7 mouse cellular contexts compared by ENCODE assay signal in the genomic region with DNA sequence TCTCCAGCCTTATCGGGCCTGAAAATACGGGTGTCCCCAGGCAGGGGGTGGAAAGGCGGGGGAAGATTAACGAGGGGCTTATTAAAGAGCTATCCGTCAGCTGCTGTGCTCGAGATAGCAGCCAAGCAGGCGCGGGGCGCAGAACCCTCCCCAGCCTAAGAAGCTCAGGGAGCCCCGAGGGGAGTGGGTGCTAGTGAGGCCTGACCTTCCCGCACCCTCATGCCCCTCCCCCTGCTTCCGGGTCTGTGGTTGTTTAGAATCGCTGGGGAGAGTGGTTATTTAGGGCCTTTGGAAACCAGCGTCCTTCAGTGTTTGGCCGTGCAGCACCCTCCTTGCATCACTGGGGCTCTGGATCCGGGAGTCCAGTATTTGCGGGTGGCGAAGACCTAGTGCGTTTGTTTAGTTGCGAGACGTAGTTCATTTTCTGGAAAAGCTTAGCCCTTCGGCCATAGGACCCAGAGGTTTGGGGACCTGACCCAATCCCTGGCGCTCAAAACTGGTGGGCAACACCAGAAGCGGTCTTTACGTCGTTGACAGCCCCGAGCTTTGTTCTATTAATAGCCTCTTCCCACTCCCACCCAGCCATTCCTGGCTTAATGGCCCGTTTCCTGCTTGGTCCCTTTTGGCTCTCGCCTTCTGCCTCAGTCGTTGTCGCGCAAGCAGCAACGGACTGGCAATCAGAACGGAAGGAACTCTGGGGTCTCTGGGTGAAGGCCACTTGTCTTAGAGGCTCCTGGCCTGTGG. TPM values are rescaled to one million over a fixed set of nuclear protein-coding genes. Genes with fewer than 3 reads are reported as not detected.
DNase-seq lines count a peak whose midpoint lies in the region; ATAC-seq and TF ChIP-seq lines count a peak whose summit lies in the region.

No protein-coding gene starts in this region.

- 0 out of 2 replicates have a peak, but pooled peaks cover 8% of the 10 kb centered on the region for H3K36me3 ChIP-seq in forebrain, embryonic 14.5 days (ENCODE audit: control insufficient read depth, insufficient read depth, low read length)
- H3K36me3 ChIP-seq in liver, embryonic 14.5 days (replicated peaks; ENCODE audit: control insufficient read depth, insufficient read depth, low read depth), result no peaks in the 10 kb centered on the region

- H3K4me3 ChIP-seq in forebrain, embryonic 14.5 days (ENCODE audit: low read depth, low read length), result peak overlapping the region; percentile 48
- peak overlapping the region; percentile 8 to 21; a peak in 2 of 4 replicates for H3K4me3 ChIP-seq in liver, embryonic 14.5 days (ENCODE audit: insufficient read depth in 1 of 2, low read depth in 2 of 2, low read length in 2 of 2)

- peaks cover 68% of the 10 kb centered on the region for H3K27me3 ChIP-seq in forebrain, embryonic 14.5 days (replicated peaks; ENCODE audit: control insufficient read depth, insufficient read depth, low read length)
- peaks cover 65% of the 10 kb centered on the region for H3K27me3 ChIP-seq in liver, embryonic 14.5 days (ENCODE audit: control insufficient read depth, insufficient read depth, low read length)

- no peak for TF ChIP-seq CTCF in liver, embryonic 14.5 days (IDR thresholded peaks at IDR 0.05; ENCODE audit: low read depth)

- no peaks in the 10 kb centered on the region for H3K9me3 ChIP-seq in forebrain, embryonic 14.5 days (replicated peaks; ENCODE audit: control insufficient read depth, low read length)
- no peaks in the 10 kb centered on the region for H3K9me3 ChIP-seq in liver, embryonic 14.5 days (ENCODE audit: control insufficient read depth, low read length)

- H3K27ac ChIP-seq in forebrain, embryonic 14.5 days (ENCODE audit: low read depth, low read length), result peak overlapping the region; percentile 93
- H3K27ac ChIP-seq in liver, embryonic 14.5 days, result no peak overlapping the region

- peak overlapping the region; percentile 68 for H3K4me2 ChIP-seq in forebrain, embryonic 14.5 days (ENCODE audit: low read length)
- H3K4me2 ChIP-seq in liver, embryonic 14.5 days (ENCODE audit: low read depth), result peak overlapping the region; percentile 48

- peak; percentile 53 for DNase-seq in spleen, postnatal 36 days (ENCODE audit: low spot score in 2 of 2)
- DNase-seq in spleen, adult 12 weeks (ENCODE audit: low spot score), result no peak
- peak; percentile 56 for DNase-seq in forebrain, embryonic 14.5 days (ENCODE audit: low spot score)
- no peak for DNase-seq in liver, embryonic 14.5 days (ENCODE audit: low read depth in 3 of 3, low spot score in 3 of 3)
- no peak for DNase-seq in layer of hippocampus, adult 11-12 months (ENCODE audit: low spot score)
- DNase-seq in thymus, adult 18-20 months, result no peak
- no peak for DNase-seq in frontal cortex, postnatal 25 days (ENCODE audit: low spot score in 2 of 2)

- peak overlapping the region; percentile 80 for H3K9ac ChIP-seq in forebrain, embryonic 14.5 days (ENCODE audit: low read length)
- H3K9ac ChIP-seq in liver, embryonic 14.5 days (replicated peaks), result no peak overlapping the region

- H3K4me1 ChIP-seq in forebrain, embryonic 14.5 days (ENCODE audit: control insufficient read depth, insufficient read depth, low read length), result peaks cover 10% of the 10 kb centered on the region
- H3K4me1 ChIP-seq in liver, embryonic 14.5 days (replicated peaks; ENCODE audit: control insufficient read depth in 2 of 2, insufficient read depth in 2 of 2, low read length in 1 of 2), result no peaks in the 10 kb centered on the region

- ATAC-seq in forebrain, embryonic 14.5 days, result peak; percentile 24; the same call in 1 of the 2 replicates
- ATAC-seq in liver, embryonic 14.5 days (ENCODE audit: insufficient read depth), result no peak

- 2% methylated on average over 34 of the region's 34 CpGs for WGBS in forebrain, embryonic 14.5 days
- 1% methylated on average over 34 of the region's 34 CpGs for WGBS in liver, embryonic 14.5 days (ENCODE audit: insufficient replicate concordance)

- no peak for TF ChIP-seq EP300 in liver, embryonic 14.5 days (IDR thresholded peaks at IDR 0.05; ENCODE audit: low read depth)

RNA-seq across cellular contexts. Expression of a gene that starts 15.5 kb away (rescaled TPM):
- polyA plus RNA-seq in forebrain, embryonic 14.5 days (2014; fragmentation: Nextera tagmentation; extraction: Ambion mirVana), result 46.4 and 70.4 TPM in 2 replicates
- polyA plus RNA-seq in liver, embryonic 14.5 days (2012; rRNA removed), result 0.02 and 0.10 TPM in 2 replicates
- polyA plus RNA-seq in liver, embryonic 14.5 days (2014; fragmentation: Nextera tagmentation; extraction: Ambion mirVana), result 0.03 and 0.14 TPM in 2 replicates

RNA-seq across cellular contexts. Expression of a gene that starts 59.8 kb away (rescaled TPM):
- polyA plus RNA-seq in forebrain, embryonic 14.5 days (2014; fragmentation: Nextera tagmentation; extraction: Ambion mirVana), result 1.8 and 2.8 TPM in 2 replicates
- not detected in 2 replicates for polyA plus RNA-seq in liver, embryonic 14.5 days (2012; rRNA removed)
- not detected in 2 replicates for polyA plus RNA-seq in liver, embryonic 14.5 days (2014; fragmentation: Nextera tagmentation; extraction: Ambion mirVana)

Comparison
In these comparisons a context has a peak if more than half of its experiments do, and no peak if none do; other contexts are left out.
1. DNase-seq: peak in spleen, postnatal 36 days (2 of 2) and forebrain, embryonic 14.5 days (single experiment); none in spleen, adult 12 weeks (single experiment), liver, embryonic 14.5 days (0 of 3), layer of hippocampus, adult 11-12 months (single experiment), thymus, adult 18-20 months (0 of 2) and frontal cortex, postnatal 25 days (0 of 2).
2. RNA of a gene that starts 15.5 kb away (polyA plus RNA-seq): 46.4 to 70.4 TPM in forebrain, embryonic 14.5 days; 0.02 to 0.14 TPM in liver, embryonic 14.5 days; every median in the first group is over 10 times any median in the second.